Mouse (Mus musculus): ENCODE data around the gene Ppl. TPM values are rescaled to one million over a fixed set of nuclear protein-coding genes. Genes with fewer than 3 reads are reported as not detected.
A peak's percentile ranks its signal among the peaks of the same experiment; 100 is the strongest.

The Ppl gene
- polyA plus RNA-seq (2014; fragmentation: Nextera tagmentation; extraction: Ambion mirVana) = 15.3 and 19.3 TPM in 2 replicates

- WGBS = 14% methylated on average over 10 of the region's 39 CpGs
- Histone ChIP-seq H3K36me3 (ENCODE audit: control insufficient read depth, insufficient read depth, low read length) (no peaks in the 10 kb centered on the region), H3K27me3 (replicated peaks; ENCODE audit: control insufficient read depth, insufficient read depth, low read length) (peaks cover 55% of the 10 kb centered on the region), H3K4me2 (ENCODE audit: low read depth, low read length) (peak within 1 kb of the TSS; percentile 65), H3K4me3 (ENCODE audit: low read depth, low read length) (peak within 1 kb of the TSS; percentile 43), H3K9ac (ENCODE audit: low read depth, low read length) (peak within 1 kb of the TSS; percentile 54), H3K27ac (replicated peaks; ENCODE audit: low read depth, low read length) (no peak within 1 kb of the TSS), H3K9me3 (ENCODE audit: control insufficient read depth, low read length) (no peaks in the 10 kb centered on the region), H3K4me1 (ENCODE audit: control insufficient read depth, insufficient read depth, low read length) (peaks cover 6% of the 10 kb centered on the region; the same call in 1 of the 2 replicates)
- ATAC-seq (ENCODE audit: low read depth) = peak; percentile 61; the same call in 1 of the 2 replicates
- DNase-seq (ENCODE audit: low spot score) = peak; percentile 61
Measured at GRCm38 (mm10) chr16:5132401-5132801, at the start of gene Ppl. Gene Ppl, minus strand, starts transcription at chr16:5132421.

DNA sequence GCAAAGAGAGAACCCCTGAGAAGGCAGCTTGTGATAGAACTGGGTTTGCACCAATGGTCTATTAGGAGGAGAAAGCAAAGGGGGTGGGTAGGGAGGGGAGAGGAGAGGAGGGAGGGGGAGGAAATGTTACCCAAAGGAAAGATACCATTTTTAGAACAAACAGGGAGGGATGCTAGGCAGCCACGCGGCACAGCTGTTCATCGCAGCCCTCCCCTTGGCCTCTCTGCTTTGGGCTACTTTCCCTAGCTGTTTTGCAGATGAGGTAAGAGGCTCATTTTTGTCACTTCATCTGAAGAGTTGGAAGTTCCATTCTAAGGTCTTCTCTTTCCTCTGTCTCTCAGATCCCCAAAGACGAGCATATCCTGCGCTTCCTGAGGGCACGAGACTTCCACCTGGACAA lies 40.4 kb upstream of the Ppl start:
- Histone ChIP-seq H3K9me3 (ENCODE audit: control insufficient read depth, low read length) (no peaks in the 10 kb centered on the region), H3K27ac (replicated peaks; ENCODE audit: low read depth, low read length) (no peak overlapping the region), H3K36me3 (ENCODE audit: control insufficient read depth, insufficient read depth, low read length) (no peaks in the 10 kb centered on the region), H3K9ac (ENCODE audit: low read depth, low read length) (no peak overlapping the region), H3K27me3 (replicated peaks; ENCODE audit: control insufficient read depth, insufficient read depth, low read length) (no peaks in the 10 kb centered on the region), H3K4me2 (ENCODE audit: low read depth, low read length) (no peak overlapping the region), H3K4me3 (ENCODE audit: low read depth, low read length) (no peak overlapping the region), H3K4me1 (ENCODE audit: control insufficient read depth, insufficient read depth, low read length) (no peaks in the 10 kb centered on the region)
- WGBS = 88% methylated on average over 6 of the region's 6 CpGs
- DNase-seq (ENCODE audit: low spot score) (no peak), ATAC-seq (ENCODE audit: low read depth) (0 out of 2 replicates have a peak, but pooled peaks have one; percentile 12)

- ATAC-seq (ENCODE audit: low read depth) (no peak), DNase-seq (ENCODE audit: low spot score) (no peak)
- Histone ChIP-seq H3K4me3 (ENCODE audit: low read depth, low read length) (no peak overlapping the region), H3K4me1 (ENCODE audit: control insufficient read depth, insufficient read depth, low read length) (no peaks in the 10 kb centered on the region), H3K27me3 (replicated peaks; ENCODE audit: control insufficient read depth, insufficient read depth, low read length) (no peaks in the 10 kb centered on the region), H3K27ac (replicated peaks; ENCODE audit: low read depth, low read length) (no peak overlapping the region), H3K9ac (ENCODE audit: low read depth, low read length) (no peak overlapping the region), H3K36me3 (ENCODE audit: control insufficient read depth, insufficient read depth, low read length) (no peaks in the 10 kb centered on the region), H3K9me3 (ENCODE audit: control insufficient read depth, low read length) (no peaks in the 10 kb centered on the region), H3K4me2 (ENCODE audit: low read depth, low read length) (no peak overlapping the region)
- WGBS = 74% methylated on average over 5 of the region's 5 CpGs
Measured at GRCm38 (mm10) chr16:5168829-5169228, 36.6 kb upstream of the Ppl start.

DNA sequence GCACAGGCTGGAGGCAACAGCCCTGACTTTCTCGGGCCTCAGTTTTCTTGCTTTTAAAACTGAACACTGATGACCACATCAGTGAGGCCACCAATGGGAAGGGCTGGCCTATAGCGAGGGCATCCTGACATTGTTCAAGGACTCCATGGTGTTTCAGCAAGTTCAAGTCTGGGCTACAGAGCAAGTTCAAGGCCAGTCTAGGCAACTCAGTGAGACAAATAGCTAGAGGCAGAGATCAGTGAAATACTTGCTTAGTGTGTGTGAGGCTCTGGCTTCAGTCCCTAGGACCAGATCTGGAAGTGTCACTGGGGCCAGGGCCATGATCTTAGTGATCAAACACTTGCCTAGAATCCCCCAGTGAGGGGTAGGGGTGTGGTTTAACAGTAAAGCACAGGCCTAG lies 35.8 kb upstream of the Ppl start:
- WGBS = 77% methylated on average over 2 of the region's 2 CpGs
- no peak for ATAC-seq (ENCODE audit: low read depth)
- H3K27me3 ChIP-seq (replicated peaks; ENCODE audit: control insufficient read depth, insufficient read depth, low read length) = no peaks in the 10 kb centered on the region
- no peaks in the 10 kb centered on the region for H3K9me3 ChIP-seq (ENCODE audit: control insufficient read depth, low read length)
- H3K4me2 ChIP-seq (ENCODE audit: low read depth, low read length) = no peak overlapping the region
- H3K4me3 ChIP-seq (ENCODE audit: low read depth, low read length) = no peak overlapping the region
- no peaks in the 10 kb centered on the region for H3K4me1 ChIP-seq (ENCODE audit: control insufficient read depth, insufficient read depth, low read length)
- H3K36me3 ChIP-seq (ENCODE audit: control insufficient read depth, insufficient read depth, low read length) = no peaks in the 10 kb centered on the region
- no peak overlapping the region for H3K9ac ChIP-seq (ENCODE audit: low read depth, low read length)
- DNase-seq (ENCODE audit: low spot score) = no peak
- H3K27ac ChIP-seq (replicated peaks; ENCODE audit: low read depth, low read length) = no peak overlapping the region

DNA sequence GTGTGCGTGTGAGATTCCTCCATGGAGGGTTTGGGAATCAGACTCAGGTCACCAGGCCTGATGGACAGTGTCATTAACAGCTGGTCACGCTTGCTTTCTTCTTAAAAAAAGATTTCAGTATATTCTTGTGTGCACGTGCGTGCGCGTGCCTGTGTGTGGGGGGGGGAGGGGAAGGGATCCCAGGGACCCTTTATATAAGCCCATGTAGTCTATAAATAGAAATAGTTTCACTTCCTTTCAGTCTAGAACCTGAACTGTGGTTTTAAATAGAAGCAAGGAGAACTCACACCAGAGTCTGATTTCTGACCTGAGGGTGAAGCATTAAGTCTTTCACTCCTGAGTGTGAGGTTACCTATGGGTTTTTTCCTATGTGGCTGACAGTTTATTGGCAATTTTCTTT lies 32.1 kb upstream of the Ppl start:
- no peaks in the 10 kb centered on the region for H3K4me1 ChIP-seq (ENCODE audit: control insufficient read depth, insufficient read depth, low read length)
- no peaks in the 10 kb centered on the region for H3K36me3 ChIP-seq (ENCODE audit: control insufficient read depth, insufficient read depth, low read length)
- H3K27ac ChIP-seq (replicated peaks; ENCODE audit: low read depth, low read length) = no peak overlapping the region
- no peak for DNase-seq (ENCODE audit: low spot score)
- no peak for ATAC-seq (ENCODE audit: low read depth)
- 77% methylated on average over 6 of the region's 6 CpGs for WGBS
- no peaks in the 10 kb centered on the region for H3K27me3 ChIP-seq (replicated peaks; ENCODE audit: control insufficient read depth, insufficient read depth, low read length)
- H3K4me3 ChIP-seq (ENCODE audit: low read depth, low read length) = no peak overlapping the region
- H3K9me3 ChIP-seq (ENCODE audit: control insufficient read depth, low read length) = no peaks in the 10 kb centered on the region
- no peak overlapping the region for H3K9ac ChIP-seq (ENCODE audit: low read depth, low read length)
- no peak overlapping the region for H3K4me2 ChIP-seq (ENCODE audit: low read depth, low read length)

DNA sequence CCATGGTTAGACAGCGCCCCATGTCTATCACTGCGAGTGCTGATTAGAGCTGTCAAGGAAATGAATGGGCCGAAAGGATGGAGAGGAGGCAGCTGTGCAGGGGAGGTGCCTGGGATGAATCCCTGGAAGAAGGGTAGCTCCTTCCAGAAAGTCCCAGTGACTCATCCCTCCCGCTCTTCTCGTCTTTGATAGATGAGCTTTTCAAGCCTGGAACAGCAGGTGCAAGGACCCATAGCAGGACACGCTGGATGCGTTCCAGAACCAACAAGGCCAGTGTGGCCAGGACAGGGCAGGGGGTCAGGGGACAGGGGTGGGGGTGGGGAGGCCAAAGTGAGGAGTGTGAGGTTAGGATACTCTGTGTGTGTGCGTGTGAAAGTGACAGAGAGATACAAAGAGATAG lies 27.0 kb upstream of the Ppl start:
- DNase-seq (ENCODE audit: low spot score) (no peak), ATAC-seq (ENCODE audit: low read depth) (no peak)
- H3K9ac ChIP-seq (ENCODE audit: low read depth, low read length) = no peak overlapping the region
- H3K4me2 ChIP-seq (ENCODE audit: low read depth, low read length) = no peak overlapping the region
- H3K9me3 ChIP-seq (ENCODE audit: control insufficient read depth, low read length) = no peaks in the 10 kb centered on the region
- H3K27ac ChIP-seq (replicated peaks; ENCODE audit: low read depth, low read length) = no peak overlapping the region
- WGBS = 81% methylated on average over 8 of the region's 8 CpGs
- H3K27me3 ChIP-seq (replicated peaks; ENCODE audit: control insufficient read depth, insufficient read depth, low read length) = no peaks in the 10 kb centered on the region
- no peaks in the 10 kb centered on the region for H3K36me3 ChIP-seq (ENCODE audit: control insufficient read depth, insufficient read depth, low read length)
- no peaks in the 10 kb centered on the region for H3K4me1 ChIP-seq (ENCODE audit: control insufficient read depth, insufficient read depth, low read length)
- no peak overlapping the region for H3K4me3 ChIP-seq (ENCODE audit: low read depth, low read length)

- Histone ChIP-seq H3K4me3 (ENCODE audit: low read depth, low read length) (no peak overlapping the region), H3K4me2 (ENCODE audit: low read depth, low read length) (no peak overlapping the region), H3K9me3 (ENCODE audit: control insufficient read depth, low read length) (no peaks in the 10 kb centered on the region), H3K4me1 (ENCODE audit: control insufficient read depth, insufficient read depth, low read length) (no peaks in the 10 kb centered on the region; the same call in 1 of the 2 replicates), H3K36me3 (ENCODE audit: control insufficient read depth, insufficient read depth, low read length) (no peaks in the 10 kb centered on the region), H3K27ac (replicated peaks; ENCODE audit: low read depth, low read length) (no peak overlapping the region), H3K9ac (ENCODE audit: low read depth, low read length) (no peak overlapping the region), H3K27me3 (replicated peaks; ENCODE audit: control insufficient read depth, insufficient read depth, low read length) (no peaks in the 10 kb centered on the region)
- ATAC-seq (ENCODE audit: low read depth) (no peak), DNase-seq (ENCODE audit: low spot score) (no peak)
- WGBS = 69% methylated on average over 3 of the region's 3 CpGs
Measured at GRCm38 (mm10) chr16:5157113-5157512, 24.9 kb upstream of the Ppl start.

GRCm38 (mm10) chr16:5156495-5156894 lies 24.3 kb upstream of the Ppl start:
- Histone ChIP-seq H3K9me3 (ENCODE audit: control insufficient read depth, low read length) (no peaks in the 10 kb centered on the region), H3K4me1 (ENCODE audit: control insufficient read depth, insufficient read depth, low read length) (no peaks in the 10 kb centered on the region; the same call in 1 of the 2 replicates), H3K27ac (replicated peaks; ENCODE audit: low read depth, low read length) (no peak overlapping the region), H3K4me3 (ENCODE audit: low read depth, low read length) (no peak overlapping the region), H3K27me3 (replicated peaks; ENCODE audit: control insufficient read depth, insufficient read depth, low read length) (no peaks in the 10 kb centered on the region), H3K36me3 (ENCODE audit: control insufficient read depth, insufficient read depth, low read length) (no peaks in the 10 kb centered on the region), H3K9ac (ENCODE audit: low read depth, low read length) (no peak overlapping the region), H3K4me2 (ENCODE audit: low read depth, low read length) (no peak overlapping the region)
- DNase-seq (ENCODE audit: low spot score) (no peak), ATAC-seq (ENCODE audit: low read depth) (no peak)
- WGBS = 33% methylated on average over 2 of the region's 2 CpGs

- Histone ChIP-seq H3K36me3 (ENCODE audit: control insufficient read depth, insufficient read depth, low read length) (no peaks in the 10 kb centered on the region), H3K4me1 (ENCODE audit: control insufficient read depth, insufficient read depth, low read length) (no peaks in the 10 kb centered on the region; the same call in 1 of the 2 replicates), H3K27me3 (replicated peaks; ENCODE audit: control insufficient read depth, insufficient read depth, low read length) (no peaks in the 10 kb centered on the region), H3K27ac (replicated peaks; ENCODE audit: low read depth, low read length) (no peak overlapping the region), H3K9ac (ENCODE audit: low read depth, low read length) (no peak overlapping the region), H3K4me2 (ENCODE audit: low read depth, low read length) (no peak overlapping the region), H3K4me3 (ENCODE audit: low read depth, low read length) (no peak overlapping the region), H3K9me3 (ENCODE audit: control insufficient read depth, low read length) (no peaks in the 10 kb centered on the region)
- DNase-seq (ENCODE audit: low spot score) (no peak), ATAC-seq (ENCODE audit: low read depth) (no peak)
- 69% methylated on average over 3 of the region's 3 CpGs for WGBS
Measured at GRCm38 (mm10) chr16:5155014-5155413, 22.8 kb upstream of the Ppl start.
